Mouse (Mus musculus) megakaryocyte-erythroid progenitor cell, adult 5 weeks (primary cell): ENCODE results near the gene Pebp1. TPM values are rescaled to one million over a fixed set of nuclear protein-coding genes. Genes with fewer than 3 reads are reported as not detected.

ENCODE experiments used
- polyA plus RNA-seq: library from polyadenylated mRNA; stranded (reverse); fragments of >175 nt; gene quantifications from 2 replicates; pipeline ENCODE4 v1.2.3, GENCODE M21; 2012

Gene Pebp1
- 1,044 and 1,091 TPM in 2 replicates for polyA plus RNA-seq

DNA sequence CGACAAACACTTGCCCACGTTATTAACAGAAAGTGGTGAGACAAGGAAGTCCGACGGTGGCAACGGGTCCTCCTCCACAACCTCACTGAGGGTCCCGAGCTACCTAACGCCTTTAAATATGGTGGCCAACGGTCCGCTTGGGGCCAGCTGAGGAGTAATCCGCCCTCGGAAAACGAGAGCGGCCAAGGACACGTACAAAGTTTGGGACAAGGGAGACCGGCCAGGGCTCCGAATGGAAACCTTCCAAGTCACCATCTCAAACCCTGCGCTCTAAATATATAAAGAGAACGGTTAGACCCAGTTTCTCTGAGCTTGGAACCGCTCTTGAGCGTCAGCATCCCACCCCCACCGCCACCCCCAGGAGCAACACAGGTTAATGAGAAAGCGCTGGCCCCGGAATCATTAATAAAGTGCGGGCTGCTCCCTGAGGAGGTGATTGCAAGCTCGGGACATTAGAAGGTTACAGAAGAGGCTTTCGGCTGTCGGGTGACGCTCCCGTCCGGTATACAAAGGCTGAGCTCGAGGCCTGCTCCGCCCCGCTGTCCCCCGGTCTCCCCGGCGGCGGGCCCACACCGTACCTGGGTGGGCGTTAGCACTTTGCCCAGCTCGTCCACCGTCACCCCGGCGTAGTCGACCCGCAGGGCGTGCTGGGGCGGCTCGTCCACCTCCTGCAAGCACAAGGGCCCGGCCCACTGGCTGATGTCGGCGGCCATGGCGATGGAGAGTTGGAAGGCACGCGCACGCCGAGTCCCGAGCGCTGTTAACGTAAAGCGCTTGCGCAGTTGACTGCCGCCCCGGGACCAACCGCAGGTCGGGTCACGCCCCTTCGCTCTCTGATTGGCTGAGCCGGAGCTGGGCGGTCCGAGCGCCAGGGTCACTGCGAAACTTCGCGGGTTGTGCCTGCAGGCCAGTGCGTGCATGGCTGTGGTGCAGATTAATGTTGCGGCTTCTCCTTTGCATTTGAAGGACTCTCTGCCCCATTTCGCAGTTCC is at the start of gene Pebp1:
TSS of gene Pebp1 (minus strand) at position 795 of the 992 bp plus-strand sequence.

GRCm38 (mm10) chr5:117318741-117319629 is 31.6 kb upstream of the Pebp1 start, which contains the start of gene Vsig10:
TSS of gene Vsig10 (plus strand) at chr5:117319083.

Other genes with a start within 250 kb of the Pebp1 start
- 65.1 and 84.3 TPM in 2 replicates for gene Suds3, start 171.5 kb downstream of the Pebp1 start, polyA plus RNA-seq
- gene Taok3, start 167.5 kb downstream of the Pebp1 start, polyA plus RNA-seq = 37.5 and 50.7 TPM in 2 replicates
- 8.0 and 10.9 TPM in 2 replicates for gene Vsig10, start 31.5 kb upstream of the Pebp1 start, polyA plus RNA-seq
- 31.1 and 33.1 TPM in 2 replicates for gene Wsb2, start 69.7 kb upstream of the Pebp1 start, polyA plus RNA-seq
- 121 and 132 TPM in 2 replicates for gene Rfc5, start 101.4 kb upstream of the Pebp1 start, polyA plus RNA-seq
- 0.44 and 0.74 TPM in 2 replicates for gene Ksr2, start 126.4 kb upstream of the Pebp1 start, polyA plus RNA-seq